Mouse (Mus musculus): ENCODE data around the gene Ankfn1. TPM values are rescaled to one million over a fixed set of nuclear protein-coding genes. Genes with fewer than 3 reads are reported as not detected.

The Ankfn1 gene
- polyA plus RNA-seq (2014; fragmentation: Illumina TruSeq; extraction: RNeasy Lipid Tissue Mini Kit (QIAGEN cat#74804); ENCODE audit: low read depth, low replicate concordance): 1.2 TPM

GRCm38 (mm10) chr11:89777431-89777830, at the start of gene Ankfn1:
Gene Ankfn1, minus strand, starts transcription at chr11:89777653.

Other genes starting within 250 kb of the Ankfn1 start
- 9.4 TPM for gene Pctp, start 225.2 kb upstream of the Ankfn1 start, polyA plus RNA-seq (2014; fragmentation: Illumina TruSeq; extraction: RNeasy Lipid Tissue Mini Kit (QIAGEN cat#74804); ENCODE audit: low read depth, low replicate concordance)

All from testis, adult 10 weeks (tissue).